Mouse (Mus musculus) spleen, adult 2 months (tissue): ENCODE results near the gene Gm20388. TPM values are rescaled to one million over a fixed set of nuclear protein-coding genes. Genes with fewer than 3 reads are reported as not detected.

ENCODE experiments used
- DNase-seq, 2 experiments: peaks; one replicate each; pipeline versions ENCODE4 v3.0.0 to v3.0.0-alpha.2; 2012 to 2021; ENCODE audit warnings: low spot score in 2 of 2, low read depth in 1 of 2
- H3K27ac ChIP-seq: fragments of 200-500 bp; 2 replicates; pipeline ENCODE4 v1.5.1; 2012; ENCODE audit warnings: low read length, inconsistent platforms; ENCODE audit not compliant: insufficient read depth
- H3K27me3 ChIP-seq: fragments of 200-500 bp; 2 replicates; pipeline ENCODE4 v1.6.1; 2012; ENCODE audit warnings: mild to moderate bottlenecking, moderate library complexity, low read length, inconsistent platforms; ENCODE audit not compliant: control insufficient read depth, insufficient read depth
- H3K36me3 ChIP-seq: fragments of 200-500 bp; 2 replicates; pipeline ENCODE4 v1.6.1; 2012; ENCODE audit warnings: mild to moderate bottlenecking, low read length, inconsistent platforms; ENCODE audit not compliant: control insufficient read depth, insufficient read depth
- H3K4me1 ChIP-seq: fragments of 200-500 bp; 2 replicates; pipeline ENCODE4 v1.6.1; 2011; ENCODE audit warnings: inconsistent platforms; ENCODE audit not compliant: control insufficient read depth, insufficient read depth, insufficient read length
- H3K4me3 ChIP-seq: fragments of 200-500 bp; 2 replicates; pipeline ENCODE4 v1.5.1; 2011; ENCODE audit warnings: mild to moderate bottlenecking, inconsistent platforms; ENCODE audit not compliant: insufficient read depth, insufficient read length; ENCODE audit errors: extremely low read depth
- CTCF ChIP-seq: fragments of 200-500 bp; IDR thresholded peaks from 2 replicates; pipeline ENCODE4 v1.5.1; 2011; ENCODE audit warnings: mild to moderate bottlenecking, inconsistent platforms; ENCODE audit not compliant: insufficient read depth, insufficient read length, insufficient replicate concordance; ENCODE audit errors: extremely low read depth
- POLR2A ChIP-seq: fragments of 200-500 bp; IDR thresholded peaks from 2 replicates; pipeline ENCODE4 v1.6.1; 2011; ENCODE audit warnings: low read depth, low read length, inconsistent platforms
- WGBS: fragments of 180-500 bp; shearing (Covaris S2); methylation state at CpG from one replicate; pipeline ENCODE4 v1.1.7; 2018; 5-methylcytosine and 5-hydroxymethylcytosine counted together
- polyA plus RNA-seq: library from polyadenylated mRNA; depleted of rRNA; stranded (reverse); fragments of >200 nt; gene quantifications from 2 replicates; pipeline ENCODE4 v1.2.3, GENCODE M21; 2012

Gm20388 gene
- polyA plus RNA-seq, 1 experiment = 26.1 TPM

GRCm38 (mm10) chr8:121181285-121181884, 1270.7 kb downstream of the Gm20388 start:
- DNase-seq = no peak
- no peak overlapping the region for H3K4me3 ChIP-seq
- no peaks in the 10 kb centered on the region for H3K36me3 ChIP-seq
- TF ChIP-seq POLR2A (no peak), CTCF (no peak)
- H3K27ac ChIP-seq = no peak overlapping the region
- no peaks in the 10 kb centered on the region for H3K4me1 ChIP-seq
- 75% methylated on average over 10 of the region's 10 CpGs for WGBS
- H3K27me3 ChIP-seq = no peaks in the 10 kb centered on the region

GRCm38 (mm10) chr8:121187491-121188364, 1277.1 kb downstream of the Gm20388 start:
- peak in 1 of 2 experiments; percentile 1 for DNase-seq
- no peaks in the 10 kb centered on the region for H3K4me1 ChIP-seq
- no peak overlapping the region for H3K4me3 ChIP-seq
- WGBS = 15% methylated on average over 15 of the region's 15 CpGs
- H3K36me3 ChIP-seq = no peaks in the 10 kb centered on the region
- H3K27me3 ChIP-seq = no peaks in the 10 kb centered on the region
- TF ChIP-seq POLR2A = no peak
- no peak for TF ChIP-seq CTCF
- H3K27ac ChIP-seq = no peak overlapping the region; the same call in 1 of the 2 replicates

- no peaks in the 10 kb centered on the region for H3K4me1 ChIP-seq
- WGBS = 57% methylated on average over 9 of the region's 9 CpGs
- H3K27ac ChIP-seq = no peak overlapping the region
- H3K36me3 ChIP-seq = no peaks in the 10 kb centered on the region
- H3K27me3 ChIP-seq = no peaks in the 10 kb centered on the region
- TF ChIP-seq POLR2A = no peak
- no peak for TF ChIP-seq CTCF
- H3K4me3 ChIP-seq = no peak overlapping the region
- DNase-seq = no peak
These were observed 1278.4 kb downstream of the Gm20388 start for GRCm38 (mm10) chr8:121188994-121189393.

GRCm38 (mm10) chr8:121192451-121192850, 1281.8 kb downstream of the Gm20388 start:
- DNase-seq = no peak
- Histone ChIP-seq H3K27ac (no peak overlapping the region), H3K36me3 (no peaks in the 10 kb centered on the region), H3K4me3 (no peak overlapping the region), H3K4me1 (no peaks in the 10 kb centered on the region), H3K27me3 (no peaks in the 10 kb centered on the region)
- TF ChIP-seq POLR2A (no peak), CTCF (no peak)
- WGBS = 11% methylated on average over 8 of the region's 8 CpGs

GRCm38 (mm10) chr8:121195970-121196369, 1285.3 kb downstream of the Gm20388 start:
- TF ChIP-seq POLR2A (no peak), CTCF (no peak)
- DNase-seq = no peak
- H3K27ac ChIP-seq = no peak overlapping the region

GRCm38 (mm10) chr8:121196726-121197668, 1286.4 kb downstream of the Gm20388 start:
- WGBS = 83% methylated on average over 16 of the region's 16 CpGs
- no peak overlapping the region for H3K27ac ChIP-seq
- DNase-seq = no peak
- TF ChIP-seq CTCF (no peak), POLR2A (no peak)
- H3K27me3 ChIP-seq = no peaks in the 10 kb centered on the region
- no peak overlapping the region for H3K4me3 ChIP-seq
- H3K36me3 ChIP-seq = no peaks in the 10 kb centered on the region
- H3K4me1 ChIP-seq = no peaks in the 10 kb centered on the region

More at GRCm38 (mm10) chr8:121195970-121196369, 1285.3 kb downstream of the Gm20388 start:
- Histone ChIP-seq H3K36me3 (no peaks in the 10 kb centered on the region), H3K27me3 (no peaks in the 10 kb centered on the region), H3K4me3 (no peak overlapping the region), H3K4me1 (no peaks in the 10 kb centered on the region)
- WGBS = 80% methylated on average over 7 of the region's 7 CpGs
